Mouse (Mus musculus): ENCODE measurements at regions not wholly inside any gene's neighbourhood (a gene's known extent, or its start where the extent isn't known, plus 50 kb on each side); places are given as distances from the start of the nearest gene placed in this dataset.

- no peak overlapping the region for H3K4me3 ChIP-seq
- DNase-seq (ENCODE audit: extremely low spot score, low spot score): no peak
- WGBS: 57% methylated on average over 2 of the region's 2 CpGs
- H3K36me3 ChIP-seq (replicated peaks): no peaks in the 10 kb centered on the region
- peaks cover 6% of the 10 kb centered on the region for H3K4me1 ChIP-seq
- H3K27ac ChIP-seq: no peak overlapping the region
- no peaks in the 10 kb centered on the region for H3K27me3 ChIP-seq (ENCODE audit: poor library complexity, severe bottlenecking)
- no peaks in the 10 kb centered on the region for H3K9me3 ChIP-seq
These were observed 207.2 kb downstream of the Tbx15 start for GRCm38 (mm10) chr3:99447361-99447760.

- no peaks in the 10 kb centered on the region for H3K27me3 ChIP-seq (ENCODE audit: poor library complexity, severe bottlenecking)
- no peaks in the 10 kb centered on the region for H3K36me3 ChIP-seq (replicated peaks)
- no peak overlapping the region for H3K4me3 ChIP-seq
- 46% methylated on average over 2 of the region's 2 CpGs for WGBS
- DNase-seq (ENCODE audit: extremely low spot score, low spot score): no peak
- H3K27ac ChIP-seq: no peak overlapping the region
- no peaks in the 10 kb centered on the region for H3K9me3 ChIP-seq
- H3K4me1 ChIP-seq: peaks cover 6% of the 10 kb centered on the region
These were observed 207.6 kb downstream of the Tbx15 start for GRCm38 (mm10) chr3:99447813-99448212.

GRCm38 (mm10) chr3:99459036-99459863, 219.1 kb downstream of the Tbx15 start:
- 83% methylated on average over 12 of the region's 12 CpGs for WGBS

GRCm38 (mm10) chr3:99499980-99500379, 259.8 kb downstream of the Tbx15 start:
- WGBS: 92% methylated on average over 14 of the region's 14 CpGs
- no peaks in the 10 kb centered on the region for H3K36me3 ChIP-seq (replicated peaks)
- H3K4me3 ChIP-seq: no peak overlapping the region
- no peaks in the 10 kb centered on the region for H3K27me3 ChIP-seq (ENCODE audit: poor library complexity, severe bottlenecking)
- no peaks in the 10 kb centered on the region for H3K4me1 ChIP-seq
- no peak overlapping the region for H3K27ac ChIP-seq
- H3K9me3 ChIP-seq: no peaks in the 10 kb centered on the region
- DNase-seq (ENCODE audit: extremely low spot score, low spot score): no peak

More at GRCm38 (mm10) chr3:99459036-99459863, 219.1 kb downstream of the Tbx15 start:
- no peaks in the 10 kb centered on the region for H3K4me1 ChIP-seq
- no peak overlapping the region for H3K27ac ChIP-seq
- H3K36me3 ChIP-seq (replicated peaks): no peaks in the 10 kb centered on the region
- no peak overlapping the region for H3K4me3 ChIP-seq
- H3K9me3 ChIP-seq: no peaks in the 10 kb centered on the region
- H3K27me3 ChIP-seq (ENCODE audit: poor library complexity, severe bottlenecking): no peaks in the 10 kb centered on the region
- no peak for DNase-seq (ENCODE audit: extremely low spot score, low spot score)

GRCm38 (mm10) chr3:99504772-99505171, 264.6 kb downstream of the Tbx15 start:
- no peaks in the 10 kb centered on the region for H3K36me3 ChIP-seq (replicated peaks)
- no peaks in the 10 kb centered on the region for H3K4me1 ChIP-seq
- no peaks in the 10 kb centered on the region for H3K27me3 ChIP-seq (ENCODE audit: poor library complexity, severe bottlenecking)
- no peak for DNase-seq (ENCODE audit: extremely low spot score, low spot score)
- H3K9me3 ChIP-seq: no peaks in the 10 kb centered on the region
- H3K27ac ChIP-seq: no peak overlapping the region
- no peak overlapping the region for H3K4me3 ChIP-seq
- 92% methylated on average over 2 of the region's 2 CpGs for WGBS

GRCm38 (mm10) chr3:99512250-99512649, 272.1 kb downstream of the Tbx15 start:
- Histone ChIP-seq H3K9me3 (no peaks in the 10 kb centered on the region), H3K4me1 (no peaks in the 10 kb centered on the region; the same call in 1 of the 2 replicates), H3K27me3 (ENCODE audit: poor library complexity, severe bottlenecking) (no peaks in the 10 kb centered on the region), H3K27ac (no peak overlapping the region), H3K36me3 (replicated peaks) (no peaks in the 10 kb centered on the region), H3K4me3 (no peak overlapping the region)
- 76% methylated on average over 1 of the region's 1 CpGs for WGBS
- DNase-seq (ENCODE audit: extremely low spot score, low spot score): no peak

GRCm38 (mm10) chr3:99512933-99513332, 272.8 kb downstream of the Tbx15 start:
- Histone ChIP-seq H3K4me3 (no peak overlapping the region), H3K4me1 (no peaks in the 10 kb centered on the region; the same call in 1 of the 2 replicates), H3K27ac (no peak overlapping the region), H3K9me3 (no peaks in the 10 kb centered on the region), H3K36me3 (replicated peaks) (no peaks in the 10 kb centered on the region), H3K27me3 (ENCODE audit: poor library complexity, severe bottlenecking) (no peaks in the 10 kb centered on the region)
- WGBS: 82% methylated on average over 2 of the region's 2 CpGs
- DNase-seq (ENCODE audit: extremely low spot score, low spot score): no peak

- no peak for DNase-seq (ENCODE audit: extremely low spot score, low spot score)
- no peak overlapping the region for H3K4me3 ChIP-seq
- no peak overlapping the region for H3K27ac ChIP-seq
- WGBS: 96% methylated on average over 8 of the region's 8 CpGs
- no peaks in the 10 kb centered on the region for H3K27me3 ChIP-seq (ENCODE audit: poor library complexity, severe bottlenecking)
- H3K9me3 ChIP-seq: no peaks in the 10 kb centered on the region
- H3K4me1 ChIP-seq: no peaks in the 10 kb centered on the region; the same call in 1 of the 2 replicates
- no peaks in the 10 kb centered on the region for H3K36me3 ChIP-seq (replicated peaks)
These were observed 275.6 kb downstream of the Tbx15 start for GRCm38 (mm10) chr3:99515751-99516150.

- no peak for DNase-seq (ENCODE audit: extremely low spot score, low spot score)
- Histone ChIP-seq H3K4me1 (no peaks in the 10 kb centered on the region), H3K4me3 (no peak overlapping the region), H3K27me3 (ENCODE audit: poor library complexity, severe bottlenecking) (no peaks in the 10 kb centered on the region), H3K27ac (no peak overlapping the region), H3K36me3 (replicated peaks) (no peaks in the 10 kb centered on the region), H3K9me3 (no peaks in the 10 kb centered on the region)
- WGBS: 64% methylated on average over 1 of the region's 1 CpGs
These were observed 320.7 kb downstream of the Tbx15 start for GRCm38 (mm10) chr3:99560917-99561316.

GRCm38 (mm10) chr3:99573335-99573976, 311.8 kb upstream of the Spag17 start:
- H3K4me1 ChIP-seq: no peaks in the 10 kb centered on the region
- H3K27me3 ChIP-seq (ENCODE audit: poor library complexity, severe bottlenecking): no peaks in the 10 kb centered on the region
- no peaks in the 10 kb centered on the region for H3K36me3 ChIP-seq (replicated peaks)
- WGBS: 90% methylated on average over 6 of the region's 6 CpGs
- H3K9me3 ChIP-seq: no peaks in the 10 kb centered on the region
- DNase-seq (ENCODE audit: extremely low spot score, low spot score): no peak
- no peak overlapping the region for H3K4me3 ChIP-seq
- H3K27ac ChIP-seq: no peak overlapping the region

GRCm38 (mm10) chr3:99573977-99574373, 311.2 kb upstream of the Spag17 start:
- DNase-seq (ENCODE audit: extremely low spot score, low spot score): no peak
- H3K36me3 ChIP-seq (replicated peaks): no peaks in the 10 kb centered on the region
- WGBS: 82% methylated on average over 3 of the region's 3 CpGs
- no peaks in the 10 kb centered on the region for H3K27me3 ChIP-seq (ENCODE audit: poor library complexity, severe bottlenecking)
- no peaks in the 10 kb centered on the region for H3K4me1 ChIP-seq
- no peak overlapping the region for H3K4me3 ChIP-seq
- no peak overlapping the region for H3K27ac ChIP-seq
- H3K9me3 ChIP-seq: no peaks in the 10 kb centered on the region

- no peak overlapping the region for H3K4me3 ChIP-seq
- 0 out of 2 replicates have a peak, but pooled peaks cover 5% of the 10 kb centered on the region for H3K4me1 ChIP-seq
- H3K27ac ChIP-seq: no peak overlapping the region
- no peaks in the 10 kb centered on the region for H3K36me3 ChIP-seq (replicated peaks)
- 45% methylated on average over 3 of the region's 3 CpGs for WGBS
- no peaks in the 10 kb centered on the region for H3K9me3 ChIP-seq
- no peaks in the 10 kb centered on the region for H3K27me3 ChIP-seq (ENCODE audit: poor library complexity, severe bottlenecking)
- no peak for DNase-seq (ENCODE audit: extremely low spot score, low spot score)
These were observed 282.5 kb upstream of the Spag17 start for GRCm38 (mm10) chr3:99602679-99603078.

- Histone ChIP-seq H3K9me3 (no peaks in the 10 kb centered on the region), H3K4me1 (no peaks in the 10 kb centered on the region), H3K27me3 (ENCODE audit: poor library complexity, severe bottlenecking) (no peaks in the 10 kb centered on the region), H3K4me3 (no peak overlapping the region), H3K36me3 (replicated peaks) (no peaks in the 10 kb centered on the region), H3K27ac (no peak overlapping the region)
- DNase-seq (ENCODE audit: extremely low spot score, low spot score): no peak
- WGBS: 80% methylated on average over 4 of the region's 4 CpGs
These were observed 252.9 kb upstream of the Spag17 start for GRCm38 (mm10) chr3:99632309-99632708.

Measured in forebrain, embryonic 10.5 days (tissue).